Mouse (Mus musculus): ENCODE measurements at regions not wholly inside any gene's neighbourhood (a gene's known extent, or its start where the extent isn't known, plus 50 kb on each side); places are given as distances from the start of the nearest gene placed in this dataset.

GRCm38 (mm10) chr14:31903664-31904063 lies 73.2 kb upstream of the Ankrd28 start:
- TF ChIP-seq CTCF (conservative IDR thresholded peaks at IDR 0.05; ENCODE audit: low read length) (no peak), NANOG (IDR thresholded peaks at IDR 0.05; ENCODE audit: borderline replicate concordance, low read length) (no peak)
